Mouse (Mus musculus) heart, embryonic 15.5 days (tissue): ENCODE data around the gene 1500009C09Rik. TPM values are rescaled to one million over a fixed set of nuclear protein-coding genes. Genes with fewer than 3 reads are reported as not detected.

Source experiments
- ATAC-seq: fragments of 200-750 bp; cut with Nextera tagmentation; replicated peaks from 2 replicates; pipeline ENCODE4 v1.8.0; 2017; ENCODE audit warnings: low read depth, moderate TSS enrichment; ENCODE audit not compliant: insufficient number of reproducible peaks, insufficient read depth, low FRiP score
- H3K27ac ChIP-seq: fragments of 300-500 bp; sonication (generic); 2 replicates; pipeline ENCODE4 v1.5.1; 2015; ENCODE audit warnings: mild to moderate bottlenecking, inconsistent platforms
- H3K27me3 ChIP-seq: fragments of 300-500 bp; sonication (generic); 2 replicates; pipeline ENCODE4 v1.6.1; 2015; ENCODE audit warnings: inconsistent platforms
- H3K36me3 ChIP-seq: fragments of 300-500 bp; sonication (generic); 2 replicates; pipeline ENCODE4 v1.6.1; 2015; ENCODE audit warnings: mild to moderate bottlenecking, inconsistent platforms
- H3K4me1 ChIP-seq: fragments of 300-500 bp; sonication (generic); replicated peaks from 2 replicates; pipeline ENCODE4 v1.6.1; 2015; ENCODE audit warnings: inconsistent platforms
- H3K4me2 ChIP-seq: fragments of 300-500 bp; sonication (generic); 2 replicates; pipeline ENCODE4 v1.6.1; 2015; ENCODE audit warnings: inconsistent platforms, mild to moderate bottlenecking, moderate library complexity
- H3K4me3 ChIP-seq: fragments of 300-500 bp; sonication (generic); 2 replicates; pipeline ENCODE4 v1.5.1; 2015; ENCODE audit warnings: mild to moderate bottlenecking, inconsistent platforms
- H3K9ac ChIP-seq: fragments of 300-500 bp; sonication (generic); 2 replicates; pipeline ENCODE4 v1.6.1; 2015; ENCODE audit warnings: mild to moderate bottlenecking, inconsistent platforms
- H3K9me3 ChIP-seq: fragments of 300-500 bp; sonication (generic); replicated peaks from 2 replicates; pipeline ENCODE4 v1.6.1; 2016; ENCODE audit warnings: inconsistent platforms
- WGBS: fragments of 180-500 bp; shearing (Covaris S2); methylation state at CpG from one replicate; pipeline ENCODE4 v1.1.7; 2015; ENCODE audit warnings: mixed read lengths; 5-methylcytosine and 5-hydroxymethylcytosine counted together
- polyA plus RNA-seq: library from polyadenylated mRNA; unstranded; fragments of >200 nt; fragmentation: Nextera tagmentation; extraction: Ambion mirVana; gene quantifications from 2 replicates; pipeline ENCODE4 v1.2.1, GENCODE M21; 2015

1500009C09Rik gene
- polyA plus RNA-seq: not detected in 2 replicates

- WGBS: 73% methylated on average over 6 of the region's 6 CpGs
- no peak within 1 kb of the TSS for H3K4me3 ChIP-seq
- H3K36me3 ChIP-seq: no peaks in the 10 kb centered on the region
- no peak within 1 kb of the TSS for H3K9ac ChIP-seq
- ATAC-seq: no peak
- H3K27ac ChIP-seq: no peak within 1 kb of the TSS
- no peaks in the 10 kb centered on the region; the same call in 1 of the 2 replicates for H3K9me3 ChIP-seq
- H3K27me3 ChIP-seq: peaks cover 4% of the 10 kb centered on the region; the same call in 1 of the 2 replicates
- peaks cover 4% of the 10 kb centered on the region for H3K4me1 ChIP-seq
- no peak within 1 kb of the TSS for H3K4me2 ChIP-seq
Observed at GRCm38 (mm10) chr15:82252097-82252496, at the start of gene 1500009C09Rik. 1500009C09Rik (plus strand) TSS chr15:82252397.

- no peak overlapping the region for H3K27ac ChIP-seq
- 91% methylated on average over 10 of the region's 10 CpGs for WGBS
- peaks cover 21% of the 10 kb centered on the region for H3K4me1 ChIP-seq
- ATAC-seq: no peak
- no peak overlapping the region for H3K4me3 ChIP-seq
- H3K4me2 ChIP-seq: no peak overlapping the region
- peaks cover 58% of the 10 kb centered on the region for H3K36me3 ChIP-seq
- peaks cover 46% of the 10 kb centered on the region for H3K27me3 ChIP-seq
- no peaks in the 10 kb centered on the region for H3K9me3 ChIP-seq
- no peak overlapping the region for H3K9ac ChIP-seq
Observed at GRCm38 (mm10) chr15:82203090-82203489, 49.1 kb upstream of the 1500009C09Rik start.

GRCm38 (mm10) chr15:82203611-82204351 is 48.4 kb upstream of the 1500009C09Rik start:
- Histone ChIP-seq H3K36me3 (peaks cover 52% of the 10 kb centered on the region), H3K4me1 (peaks cover 21% of the 10 kb centered on the region), H3K4me2 (no peak overlapping the region), H3K9me3 (no peaks in the 10 kb centered on the region), H3K4me3 (no peak overlapping the region), H3K27ac (no peak overlapping the region), H3K9ac (no peak overlapping the region), H3K27me3 (peaks cover 53% of the 10 kb centered on the region)
- no peak for ATAC-seq
- 88% methylated on average over 20 of the region's 20 CpGs for WGBS

GRCm38 (mm10) chr15:82204680-82205371 is 47.4 kb upstream of the 1500009C09Rik start:
- peaks cover 42% of the 10 kb centered on the region for H3K36me3 ChIP-seq
- peaks cover 21% of the 10 kb centered on the region for H3K4me1 ChIP-seq
- no peak overlapping the region for H3K4me2 ChIP-seq
- H3K4me3 ChIP-seq: no peak overlapping the region
- H3K9me3 ChIP-seq: no peaks in the 10 kb centered on the region
- H3K27me3 ChIP-seq: peaks cover 60% of the 10 kb centered on the region
- no peak overlapping the region for H3K9ac ChIP-seq
- H3K27ac ChIP-seq: no peak overlapping the region
- ATAC-seq: no peak
- WGBS: 71% methylated on average over 10 of the region's 10 CpGs

GRCm38 (mm10) chr15:82206365-82207104 is 45.7 kb upstream of the 1500009C09Rik start:
- WGBS: 40% methylated on average over 9 of the region's 9 CpGs
- Histone ChIP-seq H3K9me3 (no peaks in the 10 kb centered on the region), H3K9ac (no peak overlapping the region), H3K4me2 (peak overlapping the region; percentile 41; the same call in 1 of the 2 replicates), H3K27me3 (peaks cover 76% of the 10 kb centered on the region), H3K36me3 (peaks cover 27% of the 10 kb centered on the region), H3K4me1 (peaks cover 23% of the 10 kb centered on the region), H3K27ac (no peak overlapping the region), H3K4me3 (peak overlapping the region; percentile 17; the same call in 1 of the 2 replicates)
- ATAC-seq: peak; percentile 77

- Histone ChIP-seq H3K9ac (no peak overlapping the region), H3K4me3 (peak overlapping the region; percentile 17), H3K9me3 (no peaks in the 10 kb centered on the region), H3K27me3 (peaks cover 82% of the 10 kb centered on the region), H3K4me1 (peaks cover 29% of the 10 kb centered on the region), H3K4me2 (peak overlapping the region; percentile 41), H3K36me3 (peaks cover 24% of the 10 kb centered on the region), H3K27ac (no peak overlapping the region)
- 18% methylated on average over 34 of the region's 34 CpGs for WGBS
- no peak for ATAC-seq
Observed at GRCm38 (mm10) chr15:82207105-82207459, 45.1 kb upstream of the 1500009C09Rik start.

GRCm38 (mm10) chr15:82207504-82208219 is 44.5 kb upstream of the 1500009C09Rik start:
- ATAC-seq: no peak
- no peak overlapping the region for H3K27ac ChIP-seq
- H3K9me3 ChIP-seq: no peaks in the 10 kb centered on the region
- H3K4me1 ChIP-seq: peaks cover 35% of the 10 kb centered on the region
- peaks cover 21% of the 10 kb centered on the region for H3K36me3 ChIP-seq
- 21% methylated on average over 30 of the region's 30 CpGs for WGBS
- peak overlapping the region; percentile 17 for H3K4me3 ChIP-seq
- peak overlapping the region; percentile 41 for H3K4me2 ChIP-seq
- peaks cover 88% of the 10 kb centered on the region for H3K27me3 ChIP-seq
- no peak overlapping the region for H3K9ac ChIP-seq

- Histone ChIP-seq H3K36me3 (peaks cover 15% of the 10 kb centered on the region), H3K27me3 (peaks cover 94% of the 10 kb centered on the region), H3K9ac (no peak overlapping the region), H3K9me3 (no peaks in the 10 kb centered on the region), H3K27ac (no peak overlapping the region), H3K4me3 (no peak overlapping the region), H3K4me2 (no peak overlapping the region), H3K4me1 (peaks cover 37% of the 10 kb centered on the region)
- 83% methylated on average over 8 of the region's 8 CpGs for WGBS
- ATAC-seq: no peak
Observed at GRCm38 (mm10) chr15:82208307-82208706, 43.9 kb upstream of the 1500009C09Rik start.

GRCm38 (mm10) chr15:82209295-82210050 is 42.7 kb upstream of the 1500009C09Rik start:
- no peak for ATAC-seq
- H3K27me3 ChIP-seq: peaks cover 98% of the 10 kb centered on the region
- no peak overlapping the region for H3K4me3 ChIP-seq
- H3K36me3 ChIP-seq: peaks cover 8% of the 10 kb centered on the region; the same call in 1 of the 2 replicates
- peaks cover 37% of the 10 kb centered on the region for H3K4me1 ChIP-seq
- no peak overlapping the region for H3K4me2 ChIP-seq
- H3K9me3 ChIP-seq: no peaks in the 10 kb centered on the region
- no peak overlapping the region for H3K27ac ChIP-seq
- H3K9ac ChIP-seq: no peak overlapping the region
- 82% methylated on average over 13 of the region's 13 CpGs for WGBS

GRCm38 (mm10) chr15:82210801-82211200 is 41.4 kb upstream of the 1500009C09Rik start:
- Histone ChIP-seq H3K27me3 (peaks cover 99% of the 10 kb centered on the region), H3K4me1 (peaks cover 41% of the 10 kb centered on the region), H3K9me3 (no peaks in the 10 kb centered on the region), H3K4me3 (no peak overlapping the region), H3K4me2 (no peak overlapping the region), H3K27ac (no peak overlapping the region), H3K9ac (no peak overlapping the region), H3K36me3 (no peaks in the 10 kb centered on the region)
- ATAC-seq: no peak
- 67% methylated on average over 1 of the region's 1 CpGs for WGBS
